Mouse (Mus musculus): ENCODE results near the gene Sde2. TPM values are rescaled to one million over a fixed set of nuclear protein-coding genes. Genes with fewer than 3 reads are reported as not detected.
A peak's percentile ranks its signal among the peaks of the same experiment; 100 is the strongest.
"Not testable (repeated sequence)": the region's sequence is repeated elsewhere in the genome, so short reads cannot be mapped to it uniquely, and the experiment has no call there.

Sde2 gene
- total RNA-seq, 2 experiments from 2014 or later = 10.3 to 14.2 TPM

DNA sequence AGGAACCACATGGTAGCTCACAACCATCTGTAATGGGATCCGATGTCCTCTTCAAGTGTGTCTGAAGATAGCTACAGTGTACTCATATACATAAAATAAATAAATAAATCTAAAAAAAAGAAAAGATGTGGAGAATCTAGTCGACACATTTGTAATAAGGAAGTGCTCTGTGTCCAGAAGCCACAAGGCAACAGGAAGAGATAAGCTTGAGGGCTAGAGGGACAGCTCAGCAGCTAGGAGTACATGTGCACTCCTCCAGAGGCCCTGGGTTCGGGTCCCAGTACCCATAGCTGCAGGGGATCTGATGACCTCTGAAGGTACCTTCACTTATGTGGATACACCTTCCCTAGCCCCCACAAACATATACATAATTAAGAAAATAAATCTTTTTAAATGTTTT is 30.8 kb downstream of the Sde2 start:
- intact Hi-C loops (cut with DNase I) = no loop called here
- DNase-seq = no peak

- intact Hi-C loops (cut with DNase I) = no loop called here
- no peak for DNase-seq
Measured at GRCm38 (mm10) chr1:180883731-180884130, 32.8 kb downstream of the Sde2 start.

- DNase-seq = no peak
- intact Hi-C loops (cut with DNase I) = no loop called here
Measured at GRCm38 (mm10) chr1:180884484-180884883, 33.6 kb downstream of the Sde2 start.

GRCm38 (mm10) chr1:180888556-180889042 is 37.7 kb downstream of the Sde2 start:
- intact Hi-C loops (cut with DNase I) = no loop called here
- DNase-seq = peak; percentile 84 to 89

DNA sequence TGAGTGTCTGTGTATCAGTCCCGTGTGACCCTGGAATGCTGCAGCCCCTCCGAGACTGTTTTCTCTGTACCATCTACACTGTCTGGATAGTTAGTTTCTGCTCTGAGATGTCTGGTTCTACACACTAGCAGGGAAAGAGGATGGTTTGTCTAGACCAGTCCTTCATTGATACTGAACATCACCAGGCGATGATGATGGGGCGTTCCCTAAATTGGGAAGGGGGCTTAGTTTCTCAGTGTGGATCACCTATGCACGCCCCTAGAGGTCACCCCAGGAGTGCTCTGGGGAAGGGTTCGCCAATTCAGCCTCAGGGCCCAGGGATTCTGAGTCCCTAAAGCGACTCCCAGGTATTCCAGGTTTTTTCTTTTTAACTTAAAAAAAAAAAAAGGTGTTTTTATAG is 38.2 kb downstream of the Sde2 start:
- no peak for DNase-seq
- intact Hi-C loops (cut with DNase I) = no loop called here

- intact Hi-C loops (cut with DNase I) = no loop called here
- no peak for DNase-seq
Measured at GRCm38 (mm10) chr1:180889841-180890240, 38.9 kb downstream of the Sde2 start.

DNA sequence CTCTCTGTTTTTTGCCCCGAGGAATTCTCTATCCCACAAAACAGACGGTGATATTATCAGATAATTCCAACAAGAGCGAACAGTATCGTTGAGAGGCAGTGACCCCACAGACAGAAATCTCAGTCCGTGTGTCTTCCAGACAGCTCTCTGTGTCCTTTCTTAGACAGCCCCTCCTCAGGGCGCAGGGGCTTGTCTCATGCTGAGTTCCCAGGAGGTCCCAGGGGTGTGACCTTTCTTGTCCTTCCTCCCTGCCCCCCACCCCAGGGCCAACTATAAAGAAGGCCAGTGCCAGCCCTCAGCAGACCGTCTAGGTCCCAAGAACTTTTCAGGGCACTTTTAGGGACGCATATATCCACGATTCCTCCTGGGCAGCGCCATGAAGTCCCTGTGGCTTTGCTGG is 41.9 kb downstream of the Sde2 start, which contains the start of gene Lefty2:
TSS of gene Lefty2 (plus strand) at position 301 of the 400 bp plus-strand sequence.
- intact Hi-C loops (cut with DNase I) = no loop called here
- no peak for DNase-seq

GRCm38 (mm10) chr1:180894088-180894987 is 43.4 kb downstream of the Sde2 start:
- intact Hi-C loops (cut with DNase I); DNase-seq: not testable (repeated sequence)

DNA sequence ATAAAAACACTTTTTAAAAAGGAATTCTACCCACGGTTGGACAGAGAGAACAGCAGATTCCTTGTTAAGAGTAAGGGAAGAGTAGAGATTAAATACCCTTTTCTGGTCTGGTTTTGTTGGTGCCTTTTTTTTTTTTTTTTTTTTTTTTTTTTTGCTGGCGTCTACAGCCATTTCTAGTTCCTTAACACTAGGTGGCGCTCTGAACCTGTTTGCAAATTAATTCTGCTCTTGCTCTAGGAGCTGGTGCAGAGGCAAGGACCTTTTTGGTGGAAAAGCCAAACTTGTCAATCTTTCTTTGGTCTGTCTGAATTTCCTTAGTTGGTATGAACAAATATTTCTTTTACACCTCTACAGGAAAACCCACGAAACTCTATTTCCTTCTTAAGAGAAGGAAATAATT is 50.2 kb downstream of the Sde2 start:
- intact Hi-C loops (cut with DNase I) = loop anchor here (1.0 to 5.0 kb wide), 2 partner anchors 73 to 136 kb away; no protein-coding TSS in a partner anchor
- DNase-seq = no peak

DNA sequence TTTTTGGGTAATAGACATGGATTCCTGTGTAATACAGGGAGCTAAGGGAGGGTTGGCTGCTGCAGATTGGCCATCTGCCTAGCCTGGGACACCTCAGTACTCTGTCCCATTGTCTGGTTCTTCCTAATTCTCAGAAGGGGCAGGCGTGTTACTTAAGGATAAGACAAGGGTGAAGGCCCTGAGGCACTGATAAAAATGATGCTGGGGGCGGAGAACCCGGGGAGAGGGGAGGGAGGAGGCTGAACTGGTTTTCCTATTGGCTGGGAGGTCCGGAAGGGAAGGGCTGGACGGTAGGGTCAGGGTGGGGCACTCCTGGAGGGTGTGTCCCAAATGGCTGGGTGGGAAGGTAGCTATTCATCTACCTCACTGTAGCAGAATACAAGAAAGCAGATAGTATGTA is 52.0 kb downstream of the Sde2 start:
- intact Hi-C loops (cut with DNase I) = loop anchor here (5.0 kb wide), 1 partner anchor 134 kb away; no protein-coding TSS in a partner anchor
- no peak for DNase-seq

DNA sequence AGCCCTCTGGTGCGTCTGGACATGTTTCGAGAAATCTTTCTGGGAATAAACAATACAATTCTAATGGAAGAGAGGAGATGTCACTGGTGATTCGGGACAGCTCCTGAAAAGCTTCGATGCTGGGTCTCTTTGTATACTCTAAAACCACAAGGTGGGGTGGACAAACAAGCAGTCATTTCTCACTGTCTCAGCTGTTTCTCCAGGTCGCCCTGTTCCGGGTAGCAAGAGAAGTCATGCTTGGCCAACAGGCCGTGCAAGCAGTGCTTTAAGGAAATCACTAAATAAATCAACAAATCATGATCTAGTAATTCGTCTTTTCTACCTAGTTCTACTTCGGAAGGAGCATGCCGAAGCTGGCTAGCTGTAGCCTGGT is 52.7 kb downstream of the Sde2 start:
- intact Hi-C loops (cut with DNase I) = loop anchor here (5.0 kb wide), 1 partner anchor 134 kb away; no protein-coding TSS in a partner anchor
- DNase-seq = no peak

DNA sequence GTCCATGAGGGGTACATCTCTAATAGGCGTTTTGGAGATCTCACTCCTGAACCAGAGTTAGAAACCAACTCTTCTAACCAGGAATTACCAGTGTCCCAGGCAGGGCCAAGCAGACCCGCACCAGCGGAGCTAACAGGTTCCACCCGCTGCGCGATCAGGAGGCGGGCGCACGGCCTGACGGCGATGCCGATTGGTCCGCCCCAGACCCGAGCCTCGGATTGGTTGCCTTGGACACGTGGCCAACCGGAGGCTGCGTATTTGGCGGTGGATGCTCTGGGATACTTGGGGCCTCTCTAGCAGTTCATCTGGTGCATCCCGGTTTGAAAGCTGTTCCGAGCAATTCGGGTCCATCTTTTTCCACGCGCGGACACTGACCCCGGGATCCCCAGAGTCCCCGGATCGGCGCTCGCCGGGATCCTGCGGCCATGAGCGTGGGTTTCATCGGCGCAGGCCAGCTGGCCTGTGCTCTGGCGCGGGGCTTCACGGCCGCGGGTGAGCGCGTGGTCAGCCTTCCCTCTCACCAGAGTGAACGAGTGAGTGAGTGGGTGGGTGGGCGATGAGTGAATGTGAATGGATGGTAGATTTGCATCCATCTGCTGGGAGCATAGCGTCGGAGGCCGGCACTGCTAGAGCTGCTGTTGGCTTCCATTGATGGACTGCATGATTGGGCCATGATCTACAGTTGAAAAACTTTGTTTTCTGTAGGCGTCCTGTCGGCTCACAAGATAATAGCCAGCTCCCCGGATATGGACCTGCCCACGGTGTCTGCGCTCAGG is 53.3 kb downstream of the Sde2 start, which contains the start of gene Pycr2:
TSS of gene Pycr2 (plus strand) at position 255 of the 776 bp plus-strand sequence.
- intact Hi-C loops (cut with DNase I) = loop anchor here (5.0 kb wide), 1 partner anchor 133 kb away; no protein-coding TSS in a partner anchor
- peak; percentile 90 to 94 for DNase-seq

DNA sequence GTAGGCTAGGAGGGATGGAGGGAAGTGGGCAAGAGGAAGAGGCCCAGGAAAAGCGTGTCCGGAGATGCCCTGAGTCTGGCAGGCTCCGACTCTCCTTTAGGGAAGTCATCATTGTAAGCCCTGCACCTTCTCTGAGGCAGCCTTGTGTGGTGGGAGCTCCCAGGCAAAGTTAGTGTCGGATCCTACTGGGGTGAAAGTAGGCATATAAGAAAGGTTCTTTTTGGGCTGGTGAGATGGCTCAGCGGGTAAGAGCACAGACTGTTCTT is 53.8 kb downstream of the Sde2 start:
- no peak for DNase-seq
- intact Hi-C loops (cut with DNase I) = loop anchor here (5.0 kb wide), 1 partner anchor 133 kb away; no protein-coding TSS in a partner anchor

- no peak for DNase-seq
- intact Hi-C loops (cut with DNase I) = no loop called here
Measured at GRCm38 (mm10) chr1:180905307-180905706, 54.4 kb downstream of the Sde2 start.

GRCm38 (mm10) chr1:180905876-180906275 is 54.9 kb downstream of the Sde2 start:
- intact Hi-C loops (cut with DNase I) = no loop called here
- no peak for DNase-seq

- intact Hi-C loops (cut with DNase I) = no loop called here
Measured at GRCm38 (mm10) chr1:180906461-180907147, 55.7 kb downstream of the Sde2 start.

GRCm38 (mm10) chr1:180911138-180911537 is 60.2 kb downstream of the Sde2 start:
- intact Hi-C loops (cut with DNase I) = no loop called here

More at GRCm38 (mm10) chr1:180906461-180907147, 55.7 kb downstream of the Sde2 start:
- DNase-seq = no peak

GRCm38 (mm10) chr1:180911653-180912287 is 60.8 kb downstream of the Sde2 start:
- no peak for DNase-seq
- intact Hi-C loops (cut with DNase I) = no loop called here

More at GRCm38 (mm10) chr1:180911138-180911537, 60.2 kb downstream of the Sde2 start:
- DNase-seq = no peak

- no peak for DNase-seq
- intact Hi-C loops (cut with DNase I) = no loop called here
Measured at GRCm38 (mm10) chr1:180912792-180913191, 61.9 kb downstream of the Sde2 start.

- intact Hi-C loops (cut with DNase I) = no loop called here
- DNase-seq = no peak
Measured at GRCm38 (mm10) chr1:180913797-180914196, 62.9 kb downstream of the Sde2 start.
